Mouse (Mus musculus): ENCODE results near the gene Cacnb4. TPM values are rescaled to one million over a fixed set of nuclear protein-coding genes. Genes with fewer than 3 reads are reported as not detected.

Cacnb4 gene
- polyA plus RNA-seq, 1 experiment from 2014 or later, result 1.4 TPM

- WGBS, result 94% methylated on average over 13 of the region's 13 CpGs
- Histone ChIP-seq H3K27ac (no peak overlapping the region), H3K4me2 (replicated peaks) (no peak overlapping the region), H3K4me1 (no peaks in the 10 kb centered on the region; the same call in 1 of the 2 replicates), H3K27me3 (peaks cover 12% of the 10 kb centered on the region; the same call in 1 of the 2 replicates), H3K4me3 (no peak overlapping the region), H3K9ac (no peak overlapping the region), H3K9me3 (no peaks in the 10 kb centered on the region), H3K36me3 (no peaks in the 10 kb centered on the region)
- no peak for ATAC-seq (ENCODE audit: insufficient number of reproducible peaks, insufficient read depth, low FRiP score, low TSS enrichment)
Measured at GRCm38 (mm10) chr2:52477550-52477907, 199.1 kb downstream of the Cacnb4 start.

DNA sequence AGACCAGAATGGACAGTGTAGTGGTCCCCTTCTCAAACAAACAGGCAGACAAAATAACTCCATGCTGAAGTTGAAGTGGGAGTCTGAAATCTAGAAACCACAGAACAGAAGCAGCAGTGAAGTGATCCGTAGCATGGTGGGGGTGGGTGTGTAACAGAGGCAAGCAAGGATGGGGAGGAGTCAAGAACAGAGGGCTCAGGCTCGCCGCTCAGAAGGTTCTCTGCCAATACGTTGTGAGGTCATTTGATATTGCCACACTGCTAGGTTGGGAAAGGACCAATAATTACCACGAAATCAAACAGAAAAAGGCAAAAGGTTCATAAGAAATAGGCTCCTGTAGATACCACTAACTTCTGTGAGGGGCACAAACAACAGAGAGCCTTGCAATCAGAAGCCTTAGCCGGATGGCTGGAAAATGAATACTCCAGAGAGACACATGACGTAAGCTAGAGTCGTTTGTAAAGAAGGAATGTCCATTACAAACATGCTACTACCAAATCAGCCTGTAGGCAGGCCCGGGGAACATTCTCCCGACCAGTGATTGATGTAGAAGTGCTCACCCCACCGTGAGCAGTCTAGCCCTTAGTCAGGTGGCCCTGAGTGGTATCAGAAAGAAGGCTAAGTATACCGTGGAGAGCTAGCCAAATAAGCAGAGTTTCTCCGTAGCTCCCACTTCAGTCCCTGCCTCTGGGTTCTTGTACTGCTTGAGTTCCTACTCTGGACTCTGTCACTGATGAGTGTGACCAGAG, 199.7 kb downstream of the Cacnb4 start:
- ATAC-seq (ENCODE audit: insufficient number of reproducible peaks, insufficient read depth, low FRiP score, low TSS enrichment), result no peak
- H3K9me3 ChIP-seq, result no peaks in the 10 kb centered on the region
- 56% methylated on average over 13 of the region's 13 CpGs for WGBS
- no peak overlapping the region for H3K9ac ChIP-seq
- H3K4me2 ChIP-seq (replicated peaks), result no peak overlapping the region
- H3K4me1 ChIP-seq, result peaks cover 3% of the 10 kb centered on the region; the same call in 1 of the 2 replicates
- no peaks in the 10 kb centered on the region for H3K36me3 ChIP-seq
- no peak overlapping the region for H3K27ac ChIP-seq
- peaks cover 12% of the 10 kb centered on the region; the same call in 1 of the 2 replicates for H3K27me3 ChIP-seq
- H3K4me3 ChIP-seq, result no peak overlapping the region

DNA sequence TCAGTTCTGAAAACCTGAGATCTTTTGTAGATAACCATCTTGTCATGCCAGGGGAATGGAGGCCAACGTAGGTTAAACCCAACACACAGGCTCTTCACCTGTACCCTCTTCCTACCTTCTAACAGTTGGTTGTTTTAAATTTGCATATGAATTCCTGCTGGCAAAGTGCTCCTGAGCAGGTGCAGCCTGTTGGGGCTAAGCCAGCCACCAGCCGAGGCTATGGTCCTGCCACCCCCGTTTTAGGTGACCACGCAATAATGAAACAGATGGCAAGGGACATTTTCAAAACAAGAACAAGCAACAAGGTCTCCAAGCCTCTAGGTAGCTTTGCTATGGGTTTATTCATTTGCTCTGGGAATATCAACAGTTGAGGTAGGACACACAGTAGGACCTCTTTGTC, 200.8 kb downstream of the Cacnb4 start:
- 87% methylated on average over 4 of the region's 4 CpGs for WGBS
- H3K27me3 ChIP-seq, result peaks cover 12% of the 10 kb centered on the region; the same call in 1 of the 2 replicates

GRCm38 (mm10) chr2:52474570-52474969, 202.1 kb downstream of the Cacnb4 start:
- Histone ChIP-seq H3K9me3 (no peaks in the 10 kb centered on the region), H3K27me3 (peaks cover 12% of the 10 kb centered on the region; the same call in 1 of the 2 replicates), H3K4me1 (peaks cover 4% of the 10 kb centered on the region; the same call in 1 of the 2 replicates), H3K9ac (no peak overlapping the region), H3K27ac (no peak overlapping the region), H3K4me3 (no peak overlapping the region), H3K36me3 (no peaks in the 10 kb centered on the region), H3K4me2 (replicated peaks) (no peak overlapping the region)
- WGBS, result 88% methylated on average over 11 of the region's 11 CpGs
- no peak for ATAC-seq (ENCODE audit: insufficient number of reproducible peaks, insufficient read depth, low FRiP score, low TSS enrichment)

More for the DNA sequence above, 200.8 kb downstream of the Cacnb4 start:
- H3K4me1 ChIP-seq, result peaks cover 4% of the 10 kb centered on the region; the same call in 1 of the 2 replicates
- H3K36me3 ChIP-seq, result no peaks in the 10 kb centered on the region
- ATAC-seq (ENCODE audit: insufficient number of reproducible peaks, insufficient read depth, low FRiP score, low TSS enrichment), result no peak
- H3K27ac ChIP-seq, result no peak overlapping the region
- H3K9me3 ChIP-seq, result no peaks in the 10 kb centered on the region
- no peak overlapping the region for H3K4me2 ChIP-seq (replicated peaks)
- H3K4me3 ChIP-seq, result no peak overlapping the region
- no peak overlapping the region for H3K9ac ChIP-seq

GRCm38 (mm10) chr2:52471545-52472291, 204.9 kb downstream of the Cacnb4 start:
- ATAC-seq (ENCODE audit: insufficient number of reproducible peaks, insufficient read depth, low FRiP score, low TSS enrichment), result peak; percentile 77
- H3K27ac ChIP-seq, result 0 out of 2 replicates have a peak overlapping the region, but pooled peaks have one; percentile 6

DNA sequence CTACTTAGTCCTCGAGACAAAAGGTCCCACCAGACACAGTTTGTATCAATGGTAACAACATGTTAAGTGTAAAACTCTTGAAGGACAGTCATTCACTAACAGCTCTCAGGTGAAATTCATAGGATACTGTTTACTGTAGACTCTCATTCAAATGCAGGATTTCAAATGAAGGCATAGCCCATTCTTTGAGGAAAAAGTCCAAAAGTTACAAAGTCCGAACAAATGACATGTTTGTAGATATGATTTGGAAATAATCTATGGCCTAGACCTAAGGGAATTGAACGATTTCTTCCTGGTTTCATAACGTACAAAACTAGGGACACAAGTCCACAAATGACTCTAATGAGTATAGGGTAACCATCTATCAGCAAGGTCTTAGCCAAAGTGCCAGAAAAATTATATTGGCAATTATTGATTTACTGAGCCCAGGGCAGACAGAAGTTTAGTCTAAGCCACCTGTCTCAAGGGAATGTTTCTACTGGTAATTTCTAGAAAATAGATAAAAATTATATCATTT, 206.5 kb downstream of the Cacnb4 start:
- H3K27me3 ChIP-seq, result peaks cover 4% of the 10 kb centered on the region; the same call in 1 of the 2 replicates

More at GRCm38 (mm10) chr2:52471545-52472291, 204.9 kb downstream of the Cacnb4 start:
- Histone ChIP-seq H3K9me3 (no peaks in the 10 kb centered on the region), H3K9ac (no peak overlapping the region), H3K4me2 (replicated peaks) (no peak overlapping the region), H3K27me3 (peaks cover 12% of the 10 kb centered on the region; the same call in 1 of the 2 replicates), H3K36me3 (no peaks in the 10 kb centered on the region), H3K4me3 (no peak overlapping the region), H3K4me1 (peaks cover 4% of the 10 kb centered on the region; the same call in 1 of the 2 replicates)
- 17% methylated on average over 4 of the region's 4 CpGs for WGBS

DNA sequence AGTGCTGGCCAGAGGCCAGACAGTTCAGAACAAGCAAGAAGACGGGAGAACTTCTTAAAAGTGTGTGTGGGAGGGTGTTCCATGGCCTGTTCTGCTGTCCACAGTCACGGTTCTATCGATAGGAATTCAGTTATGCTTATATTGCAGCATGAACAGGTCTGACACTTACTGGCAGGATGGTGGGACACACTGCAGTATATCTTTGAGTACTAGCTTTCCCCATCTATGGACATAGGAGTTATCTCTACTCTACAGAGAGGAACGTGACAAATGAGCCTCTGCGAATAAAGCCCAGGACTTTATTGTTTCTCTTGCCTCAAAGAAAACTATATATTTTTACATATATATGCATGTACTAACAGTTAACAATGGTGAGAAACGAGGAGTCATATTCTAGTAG, 209.0 kb downstream of the Cacnb4 start:
- Histone ChIP-seq H3K4me1 (peaks cover 4% of the 10 kb centered on the region; the same call in 1 of the 2 replicates), H3K4me2 (replicated peaks) (no peak overlapping the region), H3K9ac (no peak overlapping the region), H3K9me3 (no peaks in the 10 kb centered on the region), H3K27me3 (no peaks in the 10 kb centered on the region), H3K4me3 (no peak overlapping the region), H3K36me3 (no peaks in the 10 kb centered on the region), H3K27ac (no peak overlapping the region)
- ATAC-seq (ENCODE audit: insufficient number of reproducible peaks, insufficient read depth, low FRiP score, low TSS enrichment), result no peak
- WGBS, result 76% methylated on average over 6 of the region's 6 CpGs

More for the DNA sequence above, 206.5 kb downstream of the Cacnb4 start:
- WGBS, result 80% methylated on average over 4 of the region's 4 CpGs
- H3K9ac ChIP-seq, result no peak overlapping the region
- no peak overlapping the region for H3K4me2 ChIP-seq (replicated peaks)
- ATAC-seq (ENCODE audit: insufficient number of reproducible peaks, insufficient read depth, low FRiP score, low TSS enrichment), result no peak
- no peaks in the 10 kb centered on the region for H3K36me3 ChIP-seq
- H3K27ac ChIP-seq, result no peak overlapping the region
- peaks cover 4% of the 10 kb centered on the region; the same call in 1 of the 2 replicates for H3K4me1 ChIP-seq
- no peaks in the 10 kb centered on the region for H3K9me3 ChIP-seq
- no peak overlapping the region for H3K4me3 ChIP-seq

GRCm38 (mm10) chr2:52461206-52461967, 215.2 kb downstream of the Cacnb4 start:
- Histone ChIP-seq H3K4me1 (no peaks in the 10 kb centered on the region), H3K4me2 (replicated peaks) (no peak overlapping the region), H3K36me3 (no peaks in the 10 kb centered on the region), H3K9ac (no peak overlapping the region), H3K9me3 (no peaks in the 10 kb centered on the region), H3K4me3 (no peak overlapping the region), H3K27me3 (no peaks in the 10 kb centered on the region), H3K27ac (no peak overlapping the region)
- WGBS, result 93% methylated on average over 12 of the region's 12 CpGs
- ATAC-seq (ENCODE audit: insufficient number of reproducible peaks, insufficient read depth, low FRiP score, low TSS enrichment), result no peak

- Histone ChIP-seq H3K27me3 (no peaks in the 10 kb centered on the region), H3K9ac (no peak overlapping the region), H3K4me3 (no peak overlapping the region), H3K27ac (no peak overlapping the region), H3K9me3 (no peaks in the 10 kb centered on the region), H3K4me1 (no peaks in the 10 kb centered on the region; the same call in 1 of the 2 replicates), H3K4me2 (replicated peaks) (no peak overlapping the region), H3K36me3 (no peaks in the 10 kb centered on the region)
- WGBS, result 61% methylated on average over 7 of the region's 7 CpGs
- ATAC-seq (ENCODE audit: insufficient number of reproducible peaks, insufficient read depth, low FRiP score, low TSS enrichment), result no peak
Measured at GRCm38 (mm10) chr2:52455606-52456479, 220.8 kb downstream of the Cacnb4 start.

DNA sequence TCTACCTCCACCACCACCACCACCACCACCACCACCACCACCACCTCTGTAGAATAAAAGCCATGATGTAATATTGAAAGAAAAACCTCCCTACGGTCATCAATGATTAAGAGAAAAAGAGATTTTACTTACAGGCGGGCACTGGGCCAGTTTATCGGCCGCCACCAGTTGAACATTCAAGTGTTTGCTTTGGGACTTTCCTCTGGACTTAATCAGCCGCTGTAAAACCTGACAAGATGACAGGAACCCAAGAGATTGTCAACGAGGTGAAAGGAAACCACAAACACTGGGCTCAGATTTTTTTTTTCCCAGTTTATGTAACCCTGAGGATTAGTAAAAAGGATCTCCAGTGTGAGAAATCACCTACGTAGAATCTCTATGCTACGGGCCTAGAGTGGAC, 226.8 kb downstream of the Cacnb4 start:
- Histone ChIP-seq H3K4me2 (replicated peaks) (no peak overlapping the region), H3K4me3 (no peak overlapping the region), H3K36me3 (no peaks in the 10 kb centered on the region), H3K9me3 (no peaks in the 10 kb centered on the region), H3K27me3 (no peaks in the 10 kb centered on the region), H3K4me1 (no peaks in the 10 kb centered on the region; the same call in 1 of the 2 replicates), H3K9ac (no peak overlapping the region), H3K27ac (no peak overlapping the region)
- ATAC-seq (ENCODE audit: insufficient number of reproducible peaks, insufficient read depth, low FRiP score, low TSS enrichment), result no peak
- WGBS, result 86% methylated on average over 8 of the region's 8 CpGs

Measured in embryonic facial prominence, embryonic 12.5 days (tissue).